ENCODE assay signal across 9 mouse cellular contexts in the genomic region with DNA sequence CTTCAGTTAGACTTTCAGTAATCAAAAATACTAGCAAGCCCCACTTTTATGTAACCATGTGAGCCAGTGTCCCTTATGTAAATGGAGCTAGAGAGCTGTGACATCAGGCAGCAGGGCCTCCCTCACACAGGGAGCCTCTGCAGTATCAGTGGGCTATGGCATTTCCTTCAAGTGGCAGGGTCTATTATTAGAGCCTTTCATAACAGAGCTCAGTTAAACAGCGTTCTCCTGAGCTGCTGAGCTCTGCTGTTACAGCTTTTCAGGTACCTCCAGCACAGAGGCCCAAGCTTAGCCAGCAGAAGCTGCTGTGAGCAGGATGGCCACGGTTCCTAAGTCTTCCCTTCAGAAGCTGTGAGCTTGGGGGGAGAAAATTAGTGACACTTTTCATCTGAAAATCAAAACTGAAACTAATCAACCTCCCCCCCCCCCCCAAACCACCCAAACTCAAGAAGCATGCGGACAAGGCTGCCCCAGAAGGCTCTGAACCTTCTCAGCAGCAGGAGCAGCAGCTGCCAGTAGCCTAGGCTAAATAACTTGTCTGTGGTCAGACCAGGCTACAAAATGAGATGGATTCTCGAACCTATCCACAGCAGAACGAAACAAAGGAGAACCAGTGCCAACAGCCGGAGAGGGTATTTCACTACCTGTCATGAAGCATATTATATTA. TPM values are rescaled to one million over a fixed set of nuclear protein-coding genes. Genes with fewer than 3 reads are reported as not detected.
DNase-seq lines count a peak whose midpoint lies in the region; ATAC-seq and TF ChIP-seq lines count a peak whose summit lies in the region.
"Had no signal": no experiment of that assay in that cellular context is flagged by ENCODE, and none has a peak within 500 bp of the region (broad histone marks: within the 10 kb centered on the region; RNA-seq: fewer than 3 reads in every experiment).

No protein-coding gene starts in this region.

- no peak overlapping the region; the same call in 1 of the 2 replicates for H3K9ac ChIP-seq in embryonic facial prominence, embryonic 13.5 days
- no peak overlapping the region for H3K9ac ChIP-seq in midbrain, embryonic 13.5 days (replicated peaks)
- no peak overlapping the region for H3K9ac ChIP-seq in hindbrain, postnatal 0 days (replicated peaks; ENCODE audit: low read length)

- TF ChIP-seq CTCF in hindbrain, postnatal 0 days (IDR thresholded peaks at IDR 0.05; ENCODE audit: low read depth), result no peak

- DNase-seq in embryonic facial prominence, embryonic 10.5 days (ENCODE audit: low spot score), result no peak
- no peak for DNase-seq in midbrain, embryonic 10.5 days (ENCODE audit: low spot score)
- DNase-seq in hindbrain, postnatal 0 days (ENCODE audit: low spot score), result no peak
- peak; percentile 51 to 63 for DNase-seq in right cerebral cortex, postnatal 36 days (ENCODE audit: low spot score in 2 of 2)
- DNase-seq in testis, postnatal 10 days (ENCODE audit: low spot score), result no peak
- DNase-seq in testis, postnatal 14 days (ENCODE audit: low spot score), result no peak
- DNase-seq: retina, postnatal 1 day had no signal

- no peaks in the 10 kb centered on the region for H3K9me3 ChIP-seq in embryonic facial prominence, embryonic 13.5 days
- H3K9me3 ChIP-seq in embryonic facial prominence, embryonic 10.5 days, result no peaks in the 10 kb centered on the region
- no peaks in the 10 kb centered on the region for H3K9me3 ChIP-seq in midbrain, embryonic 13.5 days
- H3K9me3 ChIP-seq in midbrain, embryonic 10.5 days (replicated peaks), result no peaks in the 10 kb centered on the region
- H3K9me3 ChIP-seq in hindbrain, postnatal 0 days (ENCODE audit: low read length), result no peaks in the 10 kb centered on the region

- 51% methylated on average over 6 of the region's 6 CpGs for WGBS in embryonic facial prominence, embryonic 13.5 days
- WGBS in embryonic facial prominence, embryonic 10.5 days, result 73% methylated on average over 6 of the region's 6 CpGs
- 61% methylated on average over 6 of the region's 6 CpGs for WGBS in midbrain, embryonic 13.5 days
- WGBS in midbrain, embryonic 10.5 days, result 78% methylated on average over 6 of the region's 6 CpGs
- WGBS in hindbrain, postnatal 0 days, result 48% methylated on average over 6 of the region's 6 CpGs

- no peak overlapping the region for H3K4me3 ChIP-seq in embryonic facial prominence, embryonic 13.5 days
- H3K4me3 ChIP-seq in embryonic facial prominence, embryonic 10.5 days, result no peak overlapping the region
- H3K4me3 ChIP-seq in midbrain, embryonic 13.5 days (replicated peaks), result no peak overlapping the region
- no peak overlapping the region for H3K4me3 ChIP-seq in midbrain, embryonic 10.5 days
- H3K4me3 ChIP-seq in hindbrain, postnatal 0 days (ENCODE audit: low read length), result no peak overlapping the region

- H3K27ac ChIP-seq in embryonic facial prominence, embryonic 13.5 days, result 0 out of 2 replicates have a peak overlapping the region, but pooled peaks have one; percentile 28
- H3K27ac ChIP-seq in embryonic facial prominence, embryonic 10.5 days (replicated peaks), result no peak overlapping the region
- H3K27ac ChIP-seq in midbrain, embryonic 13.5 days, result 0 out of 2 replicates have a peak overlapping the region, but pooled peaks have one; percentile 26
- H3K27ac ChIP-seq in midbrain, embryonic 10.5 days (replicated peaks), result no peak overlapping the region
- H3K27ac ChIP-seq in hindbrain, postnatal 0 days, result peak overlapping the region; percentile 22; the same call in 1 of the 2 replicates

- H3K27me3 ChIP-seq in embryonic facial prominence, embryonic 13.5 days, result no peaks in the 10 kb centered on the region
- no peaks in the 10 kb centered on the region for H3K27me3 ChIP-seq in embryonic facial prominence, embryonic 10.5 days (replicated peaks; ENCODE audit: low read depth, poor library complexity, severe bottlenecking)
- H3K27me3 ChIP-seq in midbrain, embryonic 13.5 days, result no peaks in the 10 kb centered on the region
- H3K27me3 ChIP-seq in midbrain, embryonic 10.5 days (ENCODE audit: low read depth, poor library complexity, severe bottlenecking), result no peaks in the 10 kb centered on the region
- no peaks in the 10 kb centered on the region for H3K27me3 ChIP-seq in hindbrain, postnatal 0 days (ENCODE audit: insufficient read depth, low read length)

- peaks cover 5% of the 10 kb centered on the region; the same call in 1 of the 2 replicates for H3K4me1 ChIP-seq in embryonic facial prominence, embryonic 13.5 days
- peaks cover 20% of the 10 kb centered on the region for H3K4me1 ChIP-seq in embryonic facial prominence, embryonic 10.5 days
- peaks cover 19% of the 10 kb centered on the region for H3K4me1 ChIP-seq in midbrain, embryonic 13.5 days (replicated peaks)
- peaks cover 33% of the 10 kb centered on the region for H3K4me1 ChIP-seq in midbrain, embryonic 10.5 days
- no peaks in the 10 kb centered on the region for H3K4me1 ChIP-seq in hindbrain, postnatal 0 days (ENCODE audit: insufficient read depth, low read length)

- H3K36me3 ChIP-seq in embryonic facial prominence, embryonic 13.5 days, result no peaks in the 10 kb centered on the region
- H3K36me3 ChIP-seq in embryonic facial prominence, embryonic 10.5 days (replicated peaks), result peaks cover 3% of the 10 kb centered on the region; the same call in 1 of the 2 replicates
- no peaks in the 10 kb centered on the region for H3K36me3 ChIP-seq in midbrain, embryonic 13.5 days
- H3K36me3 ChIP-seq in midbrain, embryonic 10.5 days, result no peaks in the 10 kb centered on the region
- H3K36me3 ChIP-seq in hindbrain, postnatal 0 days (ENCODE audit: insufficient read depth, low read length), result no peaks in the 10 kb centered on the region

- no peak overlapping the region for H3K4me2 ChIP-seq in embryonic facial prominence, embryonic 13.5 days
- no peak overlapping the region for H3K4me2 ChIP-seq in midbrain, embryonic 13.5 days (replicated peaks)
- H3K4me2 ChIP-seq in hindbrain, postnatal 0 days (ENCODE audit: low read depth, low read length), result no peak overlapping the region

- ATAC-seq in embryonic facial prominence, embryonic 13.5 days (ENCODE audit: insufficient number of reproducible peaks, insufficient read depth, low FRiP score, low TSS enrichment, low read depth), result no peak
- peak; percentile 27; the same call in 1 of the 2 replicates for ATAC-seq in midbrain, embryonic 13.5 days
- ATAC-seq in hindbrain, postnatal 0 days, result no peak

RNA-seq across cellular contexts. Expression of gene Zfp706, which starts 20.2 kb away (rescaled TPM):
- polyA plus RNA-seq in embryonic facial prominence, embryonic 13.5 days (2015; fragmentation: Nextera tagmentation; extraction: Ambion mirVana), result 439 and 449 TPM in 2 replicates
- polyA plus RNA-seq in embryonic facial prominence, embryonic 10.5 days (2016; fragmentation: Nextera tagmentation; extraction: Ambion mirVana), result 494 and 511 TPM in 2 replicates
- 437 and 479 TPM in 2 replicates for polyA plus RNA-seq in midbrain, embryonic 13.5 days (2015; fragmentation: Nextera tagmentation; extraction: Ambion mirVana)
- polyA plus RNA-seq in midbrain, embryonic 10.5 days (2016; fragmentation: Nextera tagmentation; extraction: Ambion mirVana), result 479 and 502 TPM in 2 replicates
- 57.2 and 61.8 TPM in 2 replicates for total RNA-seq in hindbrain, postnatal 0 days (2014; rRNA removed)
- 463 and 467 TPM in 2 replicates for polyA plus RNA-seq in hindbrain, postnatal 0 days (2015; fragmentation: Nextera tagmentation; extraction: Ambion mirVana)

Comparison
In these comparisons a context has a peak if more than half of its experiments do, and no peak if none do; other contexts are left out.
1. H3K27ac ChIP-seq: peak in embryonic facial prominence, embryonic 13.5 days (single experiment), midbrain, embryonic 13.5 days (single experiment) and hindbrain, postnatal 0 days (single experiment); none in embryonic facial prominence, embryonic 10.5 days (single experiment) and midbrain, embryonic 10.5 days (single experiment).
2. DNase-seq: peak in right cerebral cortex, postnatal 36 days (2 of 2); none in embryonic facial prominence, embryonic 10.5 days (single experiment), midbrain, embryonic 10.5 days (single experiment), hindbrain, postnatal 0 days (single experiment), testis, postnatal 10 days (single experiment) and testis, postnatal 14 days (single experiment).